Mouse (Mus musculus) megakaryocyte-erythroid progenitor cell, adult 5-6 weeks (primary cell): ENCODE data around the gene 4930404N11Rik. TPM values are rescaled to one million over a fixed set of nuclear protein-coding genes. Genes with fewer than 3 reads are reported as not detected.
A peak's percentile ranks its signal among the peaks of the same experiment; 100 is the strongest.

Source experiments
- ATAC-seq: replicated peaks from 2 replicates; pipeline ENCODE4 v1.8.0; 2016; ENCODE audit warnings: mild to moderate bottlenecking, inconsistent platforms; ENCODE audit not compliant: severe bottlenecking, poor library complexity, low FRiP score, low TSS enrichment
- total RNA-seq, 2 experiments: library from RNA; stranded (forward) in 1 of 2; stranded (reverse) in 1 of 2; fragments of 200-1000, 215-1000 nt in 1 of 2; fragments of >200 nt in 1 of 2; fragmentation: Nextera tagmentation in 1 of 2; gene quantifications; 2 replicates each; pipeline ENCODE4 v1.2.3; 2014 to 2017

4930404N11Rik gene
- total RNA-seq, 2 experiments from 2014 or later, result 0.70 TPM; not detected in 1

DNA sequence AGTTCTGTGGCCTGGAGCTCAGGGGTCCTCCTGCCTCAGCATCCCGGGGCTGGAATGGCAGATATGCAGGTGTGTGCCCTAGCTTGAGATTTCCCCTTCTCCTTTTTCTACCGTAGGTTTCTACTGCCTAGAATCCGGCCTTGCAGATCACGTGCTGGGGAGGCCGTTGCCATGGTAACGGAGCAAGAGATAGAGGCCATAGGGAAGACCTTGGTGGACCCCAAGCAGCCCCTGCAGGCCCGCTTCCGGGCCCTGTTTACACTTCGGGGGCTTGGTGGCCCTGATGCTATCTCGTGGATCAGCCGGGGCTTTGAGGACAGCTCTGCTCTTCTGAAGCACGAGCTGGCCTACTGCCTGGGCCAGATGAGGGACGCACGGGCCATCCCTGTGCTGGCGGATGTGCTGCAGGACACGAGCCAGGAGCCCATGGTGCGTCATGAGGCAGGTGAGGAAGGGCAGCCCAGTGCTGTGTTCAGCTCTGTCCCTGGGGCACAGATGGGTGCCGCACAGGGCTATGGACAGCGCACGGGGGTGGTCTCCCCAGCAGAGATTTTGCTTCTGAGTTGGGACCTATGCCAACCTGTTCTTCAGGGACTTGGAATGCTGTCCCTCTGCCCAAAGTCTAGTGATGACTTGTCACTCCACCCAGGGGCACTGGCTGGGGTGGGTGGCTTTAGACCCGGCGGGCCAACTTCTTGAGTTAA, 20.1 kb upstream of the 4930404N11Rik start:
- no peak for ATAC-seq

DNA sequence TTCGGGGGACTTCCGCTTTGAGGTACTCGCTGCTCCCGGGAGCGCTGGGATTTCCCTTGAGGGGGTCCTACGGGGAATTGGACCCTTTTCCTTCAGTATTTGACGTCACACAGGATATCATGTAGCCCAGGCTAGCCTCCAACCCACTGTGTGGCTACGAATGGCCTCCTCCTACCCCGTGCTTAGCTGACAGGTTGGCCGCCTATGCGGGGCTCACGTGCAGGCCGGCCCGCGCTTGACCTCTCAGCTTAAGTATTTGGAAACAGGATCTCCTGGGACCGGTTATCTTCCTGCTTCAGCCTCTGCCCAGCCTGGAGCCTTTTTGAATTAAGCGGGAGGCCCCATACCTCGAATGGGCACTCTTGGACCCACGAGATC, 19.0 kb upstream of the 4930404N11Rik start:
- no peak for ATAC-seq

GRCm38 (mm10) chr10:81383802-81384604, 18.4 kb upstream of the 4930404N11Rik start, which contains the start of the genes Dohh and Gm48551:
Dohh (plus strand) TSS chr10:81384428.
Gm48551 (plus strand) TSS chr10:81384466.
- ATAC-seq, result peak; percentile 73

DNA sequence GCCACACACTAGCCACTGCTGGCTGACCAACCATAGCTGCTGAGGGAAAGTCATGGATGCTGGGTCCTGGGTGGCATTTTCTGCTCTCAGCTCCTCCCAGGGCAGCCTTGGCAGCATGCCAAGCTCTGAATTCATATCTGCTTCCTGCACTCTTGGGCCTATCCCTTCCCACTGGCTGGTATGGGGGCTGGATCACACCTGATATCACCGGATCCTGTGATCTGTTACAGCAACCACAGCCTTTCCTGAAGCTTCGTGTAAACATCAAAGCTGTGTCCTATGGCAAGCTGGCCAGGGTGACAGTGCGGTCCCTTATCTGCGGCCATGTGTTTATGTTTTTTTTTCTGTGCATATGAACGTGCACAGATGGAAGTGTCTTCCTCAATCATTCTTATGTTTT, 16.4 kb upstream of the 4930404N11Rik start:
- peak; percentile 75 for ATAC-seq

GRCm38 (mm10) chr10:81379809-81380378, 14.3 kb upstream of the 4930404N11Rik start:
- ATAC-seq, result no peak

- ATAC-seq, result no peak
These were observed 13.6 kb upstream of the 4930404N11Rik start for GRCm38 (mm10) chr10:81379183-81379553.

GRCm38 (mm10) chr10:81378553-81379182, 13.1 kb upstream of the 4930404N11Rik start:
- ATAC-seq, result peak; percentile 75

DNA sequence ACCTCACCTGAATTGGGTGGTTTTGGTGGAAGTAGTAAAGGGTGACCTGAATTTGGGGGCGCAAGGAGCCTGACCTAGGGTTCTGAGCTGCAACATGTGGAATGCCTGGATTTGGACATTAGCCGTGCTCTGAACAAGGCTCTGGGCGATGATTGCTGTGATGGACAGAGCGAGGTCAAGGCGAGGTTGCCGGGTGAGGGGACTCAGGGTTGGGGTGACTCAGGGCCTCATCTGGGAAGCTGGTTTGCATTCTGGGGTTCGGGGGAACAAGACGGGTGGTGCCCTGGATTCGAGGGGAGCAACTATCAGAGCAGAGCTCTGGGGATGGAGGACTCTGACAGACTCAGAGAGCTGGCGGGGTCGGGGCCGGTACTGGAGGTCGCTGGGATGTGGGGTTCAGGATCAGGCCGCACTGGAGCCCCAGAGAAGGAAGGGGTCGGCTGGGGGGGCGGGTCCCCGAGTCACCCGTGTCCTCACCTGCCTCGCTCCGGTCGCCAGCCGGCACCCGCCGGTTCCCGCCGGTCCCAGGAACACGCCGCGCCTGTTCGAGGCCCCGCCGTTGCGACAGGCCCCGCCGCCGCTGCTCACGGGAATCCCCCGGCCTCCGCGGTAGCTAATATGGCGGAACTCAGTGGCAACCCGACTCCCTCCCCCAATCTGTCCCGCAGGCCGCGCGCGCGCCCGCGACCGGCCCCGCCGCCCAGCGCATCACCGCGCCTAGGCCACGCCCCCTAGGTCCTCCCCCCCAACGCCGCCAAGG, 12.4 kb upstream of the 4930404N11Rik start, which contains the start of gene Fzr1:
Gene Fzr1, minus strand, starts transcription at position 724 of the 760 bp plus-strand sequence.
- no peak for ATAC-seq

DNA sequence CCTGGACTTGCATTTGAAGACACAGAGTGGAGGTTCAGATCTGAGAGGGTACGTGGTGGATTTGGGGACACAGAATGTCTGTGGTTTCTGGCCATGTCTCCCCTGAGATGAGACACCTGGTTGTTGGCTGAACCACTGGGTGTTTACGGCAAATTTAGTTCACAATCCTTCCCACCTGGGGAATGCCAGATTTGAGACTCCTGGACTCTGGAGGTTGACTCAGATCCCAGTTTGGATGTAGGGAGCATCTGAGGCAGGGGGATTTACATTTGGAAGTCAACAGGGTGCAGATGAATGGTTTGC, 11.7 kb upstream of the 4930404N11Rik start:
- no peak for ATAC-seq

GRCm38 (mm10) chr10:81376561-81377361, 11.1 kb upstream of the 4930404N11Rik start:
- no peak for ATAC-seq

- ATAC-seq, result no peak
These were observed 9.7 kb upstream of the 4930404N11Rik start for GRCm38 (mm10) chr10:81375322-81375721.

- ATAC-seq, result no peak
These were observed 1.5 kb upstream of the 4930404N11Rik start for GRCm38 (mm10) chr10:81367207-81367495.

DNA sequence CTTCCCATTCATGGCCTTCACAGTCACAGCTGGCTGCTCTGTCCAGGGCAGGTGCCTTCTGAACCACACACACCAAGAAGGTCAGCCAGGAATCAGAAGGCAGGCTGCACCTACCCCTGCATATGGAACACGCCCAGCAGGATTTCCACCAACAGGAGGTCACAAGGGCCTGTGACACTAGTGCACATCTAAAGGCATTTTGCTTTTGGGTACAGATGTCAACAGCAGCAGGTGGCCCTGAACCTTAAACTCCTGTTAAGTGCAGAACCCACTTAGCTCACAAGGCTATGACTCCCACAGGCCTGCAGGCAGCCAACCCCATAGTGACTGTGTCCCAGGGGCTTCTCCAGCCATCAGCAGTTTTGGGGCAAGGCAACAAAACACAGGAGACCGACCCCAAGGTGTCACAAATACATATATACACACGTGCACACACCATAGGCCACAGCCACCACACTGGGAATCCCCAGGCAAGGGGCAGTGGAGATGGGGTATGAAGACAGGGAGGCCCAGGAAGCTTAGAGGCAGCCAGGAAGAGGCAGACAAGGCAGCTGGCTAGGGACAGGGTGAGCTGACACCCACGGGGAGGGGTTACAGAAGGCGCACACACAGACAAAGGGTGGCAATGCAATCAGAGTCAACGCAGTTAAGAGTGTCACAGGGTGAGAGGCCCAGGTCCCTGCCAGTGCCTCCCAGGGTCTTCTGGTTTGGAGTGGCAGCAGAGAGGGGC, 1.0 kb upstream of the 4930404N11Rik start:
- no peak for ATAC-seq

GRCm38 (mm10) chr10:81365073-81365472, 543 bp downstream of the 4930404N11Rik start:
- no peak for ATAC-seq

DNA sequence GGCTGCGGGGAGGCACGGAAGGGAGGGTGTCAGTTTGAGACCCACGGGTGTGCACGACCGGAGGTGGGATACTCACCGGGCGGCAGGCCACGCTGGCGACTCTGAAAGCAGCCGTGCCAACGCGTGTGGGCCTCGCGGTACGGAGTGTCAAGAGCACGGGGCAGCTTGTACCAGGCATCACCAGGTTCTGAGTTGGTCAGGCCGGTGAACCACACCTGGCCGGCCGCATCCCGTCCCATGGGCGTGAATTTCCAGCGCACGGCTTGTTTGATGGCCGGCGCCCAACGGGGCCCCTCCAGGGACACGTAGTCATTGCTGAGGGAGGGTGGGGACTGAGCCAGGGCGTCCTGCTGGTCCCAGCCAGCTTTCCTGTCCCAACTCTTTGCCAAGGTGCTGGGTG, 950 bp downstream of the 4930404N11Rik start:
- ATAC-seq, result no peak

DNA sequence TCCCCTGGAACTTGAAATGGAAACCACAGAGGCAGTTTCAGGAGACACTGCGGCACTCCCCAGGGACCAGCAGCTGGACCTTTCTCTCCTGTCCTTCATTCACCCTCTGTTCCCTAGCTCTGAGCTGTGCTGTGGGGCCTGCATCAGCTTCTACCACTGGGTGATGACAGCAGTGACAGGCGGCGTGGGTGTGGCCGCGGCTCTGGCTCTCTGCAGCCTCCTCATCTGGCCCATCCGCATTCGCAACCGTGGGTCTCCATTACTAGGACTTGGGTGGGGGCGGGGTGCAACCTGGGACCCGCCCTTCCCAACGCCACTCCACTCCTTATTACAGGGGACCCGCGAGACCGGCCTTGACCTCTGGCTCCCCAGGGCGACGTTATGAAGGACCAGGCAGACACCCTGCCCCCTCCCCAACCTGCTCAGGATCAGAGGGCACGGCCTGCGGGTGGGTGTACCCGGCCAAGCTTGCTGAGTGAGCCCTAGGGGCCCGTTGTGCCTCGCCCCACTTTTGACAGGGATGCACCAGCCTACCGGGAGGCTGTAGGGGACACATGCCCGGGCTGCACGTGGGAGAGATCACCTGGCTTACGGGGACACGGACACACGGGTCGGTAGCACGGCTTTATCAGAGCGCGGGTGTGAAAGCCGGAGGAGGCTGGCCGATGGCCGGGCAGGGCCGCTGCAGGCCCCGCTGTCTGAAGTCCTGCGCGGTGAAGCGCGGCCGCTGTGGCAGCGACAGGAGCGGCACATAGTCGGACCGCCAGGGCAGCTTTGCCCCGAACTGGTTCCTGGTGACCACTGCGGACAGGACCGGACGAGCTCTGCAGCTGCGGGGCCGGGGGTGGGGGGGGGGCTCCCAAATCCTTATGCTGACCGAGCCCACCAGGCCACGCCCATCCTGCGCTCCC, 1.9 kb downstream of the 4930404N11Rik start:
- no peak for ATAC-seq

DNA sequence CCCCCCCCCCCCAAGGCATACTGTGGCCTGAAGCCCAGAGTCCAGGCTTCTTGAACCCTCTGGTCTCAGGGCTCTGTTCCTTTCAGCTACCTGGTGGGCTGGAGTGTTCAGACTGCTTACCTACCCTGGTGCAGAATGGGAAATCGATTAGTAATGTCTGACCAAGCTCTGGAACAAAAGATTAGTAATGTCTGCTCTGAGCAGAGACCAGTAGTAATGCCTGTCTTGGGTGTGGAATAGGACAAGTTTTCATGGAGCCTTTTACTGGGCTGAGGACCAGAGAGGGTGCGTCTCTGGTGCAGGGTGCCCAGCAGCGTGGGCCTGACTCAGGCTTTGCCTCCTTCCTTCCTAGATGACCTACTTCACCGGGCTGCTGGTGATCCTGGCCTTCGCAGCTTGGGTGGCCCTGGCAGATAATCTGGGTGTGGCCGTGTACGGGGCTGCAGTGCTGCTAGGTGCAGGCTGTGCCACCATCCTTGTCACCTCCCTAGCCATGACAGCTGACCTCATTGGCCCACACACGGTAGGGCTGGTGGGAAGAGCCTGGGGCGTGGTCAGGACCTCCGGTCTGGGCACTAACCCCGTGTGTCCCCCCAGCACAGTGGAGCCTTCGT, 3.2 kb downstream of the 4930404N11Rik start:
- peak; percentile 74 for ATAC-seq
